ENCODE assay signal across 22 mouse cellular contexts in the genomic region with DNA sequence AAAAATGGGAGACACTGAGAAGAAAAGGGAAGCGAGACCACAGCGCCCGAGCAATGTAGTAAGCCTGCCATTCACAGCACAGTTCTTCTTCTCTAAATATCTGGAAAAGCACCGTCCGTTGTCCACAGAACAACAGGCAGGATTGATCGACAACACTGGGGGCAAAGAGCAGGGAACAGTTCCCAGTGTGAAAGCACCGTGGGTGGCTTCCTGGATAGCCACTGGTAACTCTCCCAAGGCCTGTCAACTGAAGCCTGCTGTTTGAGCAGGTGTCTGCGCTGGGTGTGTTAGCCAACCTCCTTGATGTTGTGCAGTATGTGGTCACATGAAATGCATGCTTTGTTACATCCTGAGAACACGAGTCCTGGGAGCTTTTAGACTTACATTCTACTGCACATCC.
A peak's percentile ranks its signal among the peaks of the same experiment; 100 is the strongest.
DNase-seq lines count a peak whose midpoint lies in the region; ATAC-seq and TF ChIP-seq lines count a peak whose summit lies in the region.
"Had no signal": no experiment of that assay in that cellular context is flagged by ENCODE, and none has a peak within 500 bp of the region (broad histone marks: within the 10 kb centered on the region; RNA-seq: fewer than 3 reads in every experiment).

No protein-coding gene starts in this region.

- TF ChIP-seq POLR2A in liver, adult 2 months (IDR thresholded peaks at IDR 0.05; ENCODE audit: extremely low read depth, insufficient read depth, low read length), result no peak

- H3K27me3 ChIP-seq in heart, embryonic 10.5 days (ENCODE audit: insufficient read depth, poor library complexity, severe bottlenecking), result peaks cover 55% of the 10 kb centered on the region
- H3K27me3 ChIP-seq in intestine, embryonic 14.5 days (replicated peaks; ENCODE audit: control insufficient read depth, insufficient read depth, low read length), result no peaks in the 10 kb centered on the region
- H3K27me3 ChIP-seq in intestine, embryonic 15.5 days (replicated peaks), result no peaks in the 10 kb centered on the region
- H3K27me3 ChIP-seq in liver, adult 2 months (ENCODE audit: control insufficient read depth, insufficient read depth, low read length), result peaks cover 2% of the 10 kb centered on the region; the same call in 1 of the 2 replicates
- no peaks in the 10 kb centered on the region for H3K27me3 ChIP-seq in liver, postnatal 0 days (ENCODE audit: insufficient read depth, low read length)
- no peaks in the 10 kb centered on the region for H3K27me3 ChIP-seq in liver, embryonic 12.5 days (replicated peaks)
- H3K27me3 ChIP-seq: CH12.LX had no signal

- no peak overlapping the region for H3K27ac ChIP-seq in heart, embryonic 10.5 days
- no peak overlapping the region for H3K27ac ChIP-seq in intestine, embryonic 14.5 days (ENCODE audit: low read depth)
- no peak overlapping the region for H3K27ac ChIP-seq in intestine, embryonic 15.5 days
- H3K27ac ChIP-seq in liver, adult 2 months (replicated peaks; ENCODE audit: insufficient read depth, low read depth, low read length), result no peak overlapping the region
- no peak overlapping the region for H3K27ac ChIP-seq in liver, postnatal 0 days (ENCODE audit: low read depth)
- no peak overlapping the region for H3K27ac ChIP-seq in liver, embryonic 12.5 days

- no peak overlapping the region for H3K4me2 ChIP-seq in intestine, embryonic 14.5 days (ENCODE audit: low read length)
- H3K4me2 ChIP-seq in intestine, embryonic 15.5 days (replicated peaks), result no peak overlapping the region
- H3K4me2 ChIP-seq in liver, postnatal 0 days (ENCODE audit: low read depth, low read length), result no peak overlapping the region
- no peak overlapping the region for H3K4me2 ChIP-seq in liver, embryonic 12.5 days

- no peak for TF ChIP-seq EP300 in liver, postnatal 0 days (IDR thresholded peaks at IDR 0.05; ENCODE audit: low read depth)

- no peak overlapping the region for H3K9ac ChIP-seq in intestine, embryonic 14.5 days (ENCODE audit: low read length)
- no peak overlapping the region for H3K9ac ChIP-seq in intestine, embryonic 15.5 days
- H3K9ac ChIP-seq in liver, adult 2 months (ENCODE audit: low read depth, low read length), result no peak overlapping the region
- H3K9ac ChIP-seq in liver, postnatal 0 days (replicated peaks), result no peak overlapping the region
- no peak overlapping the region for H3K9ac ChIP-seq in liver, embryonic 12.5 days

- no peaks in the 10 kb centered on the region for H3K79me2 ChIP-seq in liver, adult 2 months (ENCODE audit: control insufficient read depth, insufficient read depth, low read length)

- H3K36me3 ChIP-seq in heart, embryonic 10.5 days, result no peaks in the 10 kb centered on the region
- H3K36me3 ChIP-seq in intestine, embryonic 14.5 days (ENCODE audit: control insufficient read depth, insufficient read depth, low read length), result no peaks in the 10 kb centered on the region
- no peaks in the 10 kb centered on the region for H3K36me3 ChIP-seq in intestine, embryonic 15.5 days
- H3K36me3 ChIP-seq in liver, adult 2 months (ENCODE audit: control insufficient read depth, insufficient read depth, low read length), result no peaks in the 10 kb centered on the region
- no peaks in the 10 kb centered on the region for H3K36me3 ChIP-seq in liver, postnatal 0 days (replicated peaks; ENCODE audit: insufficient read depth, low read length)
- no peaks in the 10 kb centered on the region for H3K36me3 ChIP-seq in liver, embryonic 12.5 days
- H3K36me3 ChIP-seq: G1E had no signal

- peak; percentile 78 for DNase-seq in heart, adult 11 months
- DNase-seq in heart, embryonic 10.5 days (ENCODE audit: low spot score), result no peak
- DNase-seq in intestine, embryonic 14.5 days (ENCODE audit: low spot score), result peak; percentile 27
- peak; percentile 19 for DNase-seq in liver, adult 2 months (ENCODE audit: extremely low read depth, low read depth, low spot score)
- no peak for DNase-seq in liver
- peak; percentile 16 for DNase-seq in liver, postnatal 0 days
- DNase-seq: adrenal gland, adult 2 months; adrenal gland, adult 8-10 months; adrenal gland, postnatal 10 days; adrenal gland, postnatal 14 days; adrenal gland, postnatal 25 days; adrenal gland, postnatal 36 days; B cell, adult 2 months; cerebellum, adult 11 months; cerebellum, adult 11-12 months had no signal

- 75% methylated on average over 9 of the region's 9 CpGs for WGBS in heart, embryonic 10.5 days
- 78% methylated on average over 9 of the region's 9 CpGs for WGBS in intestine, embryonic 14.5 days
- WGBS in intestine, embryonic 15.5 days, result 79% methylated on average over 9 of the region's 9 CpGs
- WGBS in liver, adult 2 months, result 48% methylated on average over 9 of the region's 9 CpGs
- WGBS in liver, postnatal 0 days (ENCODE audit: insufficient replicate concordance), result 70% methylated on average over 9 of the region's 9 CpGs
- 66% methylated on average over 9 of the region's 9 CpGs for WGBS in liver, embryonic 12.5 days (ENCODE audit: insufficient replicate concordance)

- ATAC-seq in intestine, embryonic 14.5 days (replicated peaks; ENCODE audit: low FRiP score, low TSS enrichment, low read depth), result no peak
- no peak for ATAC-seq in intestine, embryonic 15.5 days
- peak; percentile 74 for ATAC-seq in liver, postnatal 0 days
- no peak for ATAC-seq in liver, embryonic 12.5 days
- ATAC-seq: activated CD4-positive, CD25-positive, alpha-beta regulatory T cell, adult 4 months; CD4-positive, CD25-positive, alpha-beta regulatory T cell, adult 4 months; Patski had no signal

- H3K9me3 ChIP-seq in heart, embryonic 10.5 days, result no peaks in the 10 kb centered on the region
- H3K9me3 ChIP-seq in intestine, embryonic 14.5 days (ENCODE audit: control insufficient read depth, low read length), result no peaks in the 10 kb centered on the region
- no peaks in the 10 kb centered on the region for H3K9me3 ChIP-seq in intestine, embryonic 15.5 days
- no peaks in the 10 kb centered on the region for H3K9me3 ChIP-seq in liver, postnatal 0 days (ENCODE audit: low read length)
- no peaks in the 10 kb centered on the region for H3K9me3 ChIP-seq in liver, embryonic 12.5 days (replicated peaks)

- peaks cover 29% of the 10 kb centered on the region for H3K4me1 ChIP-seq in heart, embryonic 10.5 days
- H3K4me1 ChIP-seq in intestine, embryonic 14.5 days (replicated peaks; ENCODE audit: control insufficient read depth, insufficient read depth, low read length), result peaks cover 12% of the 10 kb centered on the region
- H3K4me1 ChIP-seq in intestine, embryonic 15.5 days (replicated peaks), result no peaks in the 10 kb centered on the region
- no peaks in the 10 kb centered on the region for H3K4me1 ChIP-seq in liver, adult 2 months (ENCODE audit: control insufficient read depth, insufficient read depth, low read length)
- H3K4me1 ChIP-seq in liver, postnatal 0 days (ENCODE audit: insufficient read depth), result no peaks in the 10 kb centered on the region
- H3K4me1 ChIP-seq in liver, embryonic 12.5 days, result no peaks in the 10 kb centered on the region

- TF ChIP-seq CTCF in liver, adult 2 months (IDR thresholded peaks at IDR 0.05; ENCODE audit: low read depth, low read length), result no peak
- TF ChIP-seq CTCF in liver, postnatal 0 days (IDR thresholded peaks at IDR 0.05; ENCODE audit: low read depth), result no peak

- H3K4me3 ChIP-seq in heart, embryonic 10.5 days, result no peak overlapping the region
- H3K4me3 ChIP-seq in intestine, embryonic 14.5 days (ENCODE audit: low read depth, low read length), result no peak overlapping the region
- no peak overlapping the region for H3K4me3 ChIP-seq in intestine, embryonic 15.5 days (replicated peaks)
- H3K4me3 ChIP-seq in liver, adult 2 months (ENCODE audit: insufficient read depth, low read depth, low read length), result no peak overlapping the region
- H3K4me3 ChIP-seq in liver, postnatal 0 days (ENCODE audit: low read depth, low read length), result no peak overlapping the region
- no peak overlapping the region for H3K4me3 ChIP-seq in liver, embryonic 12.5 days

Comparison
In these comparisons a context has a peak if more than half of its experiments do, and no peak if none do; other contexts are left out.
1. DNase-seq: peak in heart, adult 11 months (single experiment), intestine, embryonic 14.5 days (single experiment), liver, adult 2 months (single experiment) and liver, postnatal 0 days (single experiment); none in heart, embryonic 10.5 days (single experiment) and liver (single experiment).